Mouse (Mus musculus): ENCODE data around the gene Rpl14.

Rpl14 gene

DNA sequence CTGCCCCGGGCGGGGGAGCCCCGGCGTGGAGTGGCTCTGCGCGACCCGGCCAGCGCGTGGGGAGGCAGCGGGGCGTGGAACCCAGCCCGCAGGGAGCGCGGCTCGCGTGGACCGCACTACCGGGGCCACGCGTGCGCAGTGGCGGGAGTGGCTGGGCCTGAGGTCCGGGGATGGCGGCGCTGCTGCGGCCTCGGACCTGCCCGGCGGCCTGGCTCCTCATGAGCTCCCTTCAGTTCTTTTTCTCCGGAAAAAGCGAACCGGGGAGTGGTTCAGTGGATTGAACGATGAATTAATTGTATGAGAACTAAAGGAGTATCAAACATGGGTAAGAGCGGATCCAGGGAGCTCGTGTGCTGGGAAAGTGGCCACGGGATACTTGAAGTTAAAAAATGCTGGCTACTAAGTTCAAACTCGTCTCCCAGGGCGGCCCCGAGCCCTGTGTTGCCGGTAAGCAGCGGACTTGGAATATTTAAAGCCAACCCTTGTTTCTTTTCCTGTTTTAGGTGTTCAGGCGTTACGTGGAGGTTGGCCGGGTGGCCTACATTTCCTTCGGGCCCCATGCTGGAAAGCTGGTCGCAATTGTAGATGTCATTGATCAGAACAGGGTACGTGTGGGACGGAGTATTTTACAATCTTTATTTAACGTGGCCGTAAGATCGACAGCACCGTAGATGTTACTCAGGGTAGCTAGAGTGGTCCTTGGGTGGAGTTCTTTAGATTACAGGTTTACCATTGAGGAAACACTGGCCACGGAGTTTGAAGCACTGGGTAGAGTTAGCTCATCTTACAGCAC is 545 bp downstream of the Rpl14 start:
- no peak for DNase-seq (ENCODE audit: low read depth, low spot score)

DNA sequence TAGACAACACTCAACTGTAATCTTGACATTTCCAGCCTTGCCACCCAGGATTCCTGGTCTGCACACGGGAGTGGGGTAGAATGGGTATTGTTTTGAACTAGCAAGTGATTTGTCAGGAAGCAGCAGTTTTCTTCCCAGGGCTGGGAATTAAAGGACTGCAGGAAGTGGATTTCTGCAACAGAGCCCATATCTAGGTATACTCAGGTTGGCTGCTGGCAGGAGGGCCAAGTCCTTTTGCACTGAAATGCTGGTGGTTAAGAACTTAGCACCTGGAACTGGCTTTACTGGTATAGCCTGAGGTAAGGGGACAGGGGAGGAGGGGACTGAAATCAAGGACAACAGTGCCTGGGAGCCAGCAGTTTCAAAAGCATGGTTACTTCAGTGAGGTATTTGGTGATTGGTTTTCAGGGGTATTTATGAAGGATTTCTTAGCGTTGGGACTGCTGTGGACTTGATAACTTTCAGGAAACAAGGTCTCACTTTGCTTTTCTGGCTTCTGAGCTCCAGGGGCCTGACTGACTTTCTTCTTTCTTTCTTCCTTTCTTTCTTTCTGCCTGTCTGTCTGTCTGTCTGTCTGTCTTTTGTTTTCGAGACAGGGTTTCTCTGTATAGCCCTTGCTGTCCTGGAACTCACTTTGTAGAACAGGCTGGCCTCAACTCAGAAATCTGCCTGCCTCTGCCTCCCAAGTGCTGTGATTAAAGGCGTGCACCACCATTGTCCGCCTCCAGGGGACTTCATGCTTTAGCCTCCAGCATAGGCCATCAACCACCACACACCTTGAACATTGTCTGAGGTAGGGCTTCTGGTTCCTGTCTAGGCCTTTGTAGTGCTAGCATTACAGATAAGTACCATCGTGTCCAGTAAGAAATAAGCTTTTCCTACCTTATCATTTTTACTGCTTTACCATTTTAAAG is 4.8 kb downstream of the Rpl14 start:
- DNase-seq (ENCODE audit: low read depth, low spot score) = peak; percentile 75

DNA sequence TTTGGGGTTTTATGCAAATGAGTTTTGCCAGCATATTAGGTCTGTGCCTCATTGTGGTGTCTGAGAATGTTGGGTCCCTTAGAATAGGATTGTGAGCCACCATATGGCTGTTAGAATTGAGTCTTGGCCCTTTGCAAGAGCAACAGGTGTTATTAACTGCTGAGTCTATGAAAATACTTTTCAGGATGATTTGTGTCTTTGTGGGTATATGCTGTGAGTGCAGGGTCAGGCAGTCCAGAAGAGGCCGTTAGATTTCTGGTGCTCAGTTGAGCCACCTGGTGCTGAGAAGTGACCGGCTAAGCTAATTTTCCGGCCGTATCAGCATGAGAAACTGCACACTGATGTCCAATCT is 5.4 kb downstream of the Rpl14 start:
- DNase-seq (ENCODE audit: low read depth, low spot score) = peak; percentile 26

DNA sequence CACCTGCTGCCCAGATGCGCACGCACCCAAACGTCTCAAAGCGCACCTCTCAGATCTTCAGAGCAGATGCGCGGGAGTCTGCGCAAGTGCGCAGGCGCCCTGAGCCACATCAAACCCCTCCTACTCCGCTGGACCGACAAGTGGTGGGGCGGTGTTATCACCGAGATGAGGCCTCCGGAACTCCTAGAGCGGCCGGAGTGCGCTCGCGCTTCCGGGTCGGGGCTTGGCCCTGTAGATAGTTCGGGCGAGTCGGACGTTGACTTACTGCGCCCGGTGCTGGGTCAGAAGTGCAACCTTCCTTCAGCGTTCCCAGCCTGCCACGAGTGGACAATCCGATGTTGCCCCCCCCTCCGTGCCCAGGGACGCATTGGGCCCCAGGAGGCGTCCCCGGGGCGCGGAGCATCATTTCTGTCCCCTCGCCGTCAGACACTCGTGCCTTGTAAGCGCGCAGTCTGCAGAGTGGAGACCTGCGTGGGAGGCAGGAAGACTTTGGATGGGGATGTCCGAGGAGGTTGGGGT is 5.9 kb downstream of the Rpl14 start:
- peak; percentile 97 for DNase-seq (ENCODE audit: low read depth, low spot score)

DNA sequence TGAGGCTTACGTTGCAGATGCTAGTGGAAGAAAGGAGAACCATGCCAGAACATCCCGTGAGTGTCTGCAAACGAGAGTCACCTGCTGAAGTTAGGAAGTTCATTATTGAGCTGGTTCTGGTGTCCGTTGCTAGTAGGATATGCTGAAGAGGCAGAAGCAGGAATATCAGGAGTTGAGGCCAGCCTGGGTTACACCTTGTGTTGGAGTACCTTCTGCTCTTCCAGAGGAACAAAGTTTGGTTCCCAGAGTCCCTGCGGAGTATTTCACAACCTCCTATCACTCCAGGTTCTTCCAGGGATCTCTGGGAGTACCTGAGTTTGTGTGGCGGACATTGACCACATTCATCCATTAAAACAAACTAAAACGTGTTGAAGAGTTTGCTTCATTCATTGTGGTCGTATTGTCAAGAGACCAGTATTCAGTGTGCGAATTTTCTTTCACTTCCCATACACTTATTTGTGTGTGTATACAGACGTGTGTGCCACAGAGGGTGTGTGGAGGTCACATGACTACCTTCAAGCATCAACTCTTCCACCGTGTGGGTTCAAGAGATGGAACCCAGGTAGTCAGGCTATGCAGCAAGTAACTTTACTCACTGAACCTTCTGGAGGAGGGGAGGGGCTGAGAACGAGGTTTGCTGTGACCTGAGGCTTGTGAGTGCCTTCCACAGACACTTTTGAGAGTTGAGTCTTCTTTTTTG is 6.6 kb downstream of the Rpl14 start:
- DNase-seq (ENCODE audit: low read depth, low spot score) = peak; percentile 28

DNA sequence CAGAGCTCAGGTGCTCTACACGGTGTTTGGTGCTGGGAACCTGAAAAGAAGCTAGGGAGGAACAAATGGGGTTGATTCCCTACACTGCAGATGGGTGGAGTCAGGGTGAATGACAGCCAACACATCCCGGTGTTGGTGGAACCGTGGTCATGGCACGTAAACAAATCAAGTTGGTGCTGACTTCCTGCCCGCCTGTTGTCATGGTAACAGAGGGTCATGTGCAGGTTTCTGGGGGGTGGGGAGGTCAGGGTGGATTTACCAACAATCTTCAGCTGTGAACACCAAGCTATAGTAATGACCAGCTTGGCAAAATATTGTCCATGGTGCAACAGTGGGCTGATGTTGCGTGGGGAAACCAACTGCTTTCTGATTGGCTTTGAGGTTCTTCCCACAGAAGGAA is 7.5 kb downstream of the Rpl14 start:
- DNase-seq (ENCODE audit: low read depth, low spot score) = peak; percentile 71

DNA sequence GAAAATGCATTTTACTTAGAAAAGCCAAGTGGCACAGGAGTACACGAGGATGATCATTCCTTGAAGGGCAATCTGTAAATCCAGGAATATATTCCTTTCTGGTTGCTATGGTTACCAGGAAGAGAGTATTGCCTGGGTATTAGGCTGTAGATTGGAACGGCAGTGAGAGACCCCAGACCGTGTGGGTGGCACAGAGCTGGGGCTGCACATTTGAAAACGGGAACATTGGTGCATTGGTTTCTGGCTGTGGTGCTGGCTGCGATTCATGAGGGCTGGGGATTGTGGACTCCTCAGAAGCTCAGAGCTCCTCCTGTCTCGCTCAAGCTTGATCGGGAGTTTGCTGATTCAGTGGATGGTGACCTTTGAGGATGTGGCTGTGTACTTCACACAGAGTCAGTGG is 8.6 kb downstream of the Rpl14 start:
- no peak for DNase-seq (ENCODE audit: low read depth, low spot score)

DNA sequence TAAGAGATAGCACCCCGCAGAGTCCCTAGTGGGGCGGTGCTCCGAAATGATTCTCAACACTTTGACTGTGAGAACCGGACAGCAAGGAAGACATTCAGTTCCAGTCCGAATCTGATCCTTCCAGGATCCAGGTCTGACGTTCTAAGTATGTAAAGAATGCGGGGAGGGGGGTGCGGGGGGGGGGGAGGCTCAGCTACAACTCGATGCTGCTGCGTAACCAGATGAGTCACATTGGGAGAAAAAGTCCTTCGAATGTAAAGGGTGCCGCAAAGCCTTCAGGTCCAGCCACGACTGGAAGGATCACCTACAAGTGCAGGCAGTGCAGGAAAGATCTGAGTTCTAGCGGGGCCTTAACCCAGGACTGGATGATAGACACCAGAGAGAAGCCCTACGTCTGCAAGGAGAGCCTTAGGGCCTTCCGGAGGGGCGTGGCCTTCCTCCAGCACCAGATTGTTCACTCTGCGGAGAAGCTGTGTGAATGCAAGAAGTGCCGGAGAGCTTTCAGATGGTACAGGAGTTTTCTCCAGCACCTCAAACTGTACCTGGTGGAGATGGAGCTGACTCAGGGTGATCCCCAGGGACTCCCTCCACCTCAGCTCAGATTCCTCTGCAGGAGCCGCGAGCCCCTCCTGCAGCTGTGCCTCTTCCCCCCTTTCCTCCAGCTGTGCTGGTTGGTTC is 10.8 kb downstream of the Rpl14 start:
- peak; percentile 83 for DNase-seq (ENCODE audit: low read depth, low spot score)

DNA sequence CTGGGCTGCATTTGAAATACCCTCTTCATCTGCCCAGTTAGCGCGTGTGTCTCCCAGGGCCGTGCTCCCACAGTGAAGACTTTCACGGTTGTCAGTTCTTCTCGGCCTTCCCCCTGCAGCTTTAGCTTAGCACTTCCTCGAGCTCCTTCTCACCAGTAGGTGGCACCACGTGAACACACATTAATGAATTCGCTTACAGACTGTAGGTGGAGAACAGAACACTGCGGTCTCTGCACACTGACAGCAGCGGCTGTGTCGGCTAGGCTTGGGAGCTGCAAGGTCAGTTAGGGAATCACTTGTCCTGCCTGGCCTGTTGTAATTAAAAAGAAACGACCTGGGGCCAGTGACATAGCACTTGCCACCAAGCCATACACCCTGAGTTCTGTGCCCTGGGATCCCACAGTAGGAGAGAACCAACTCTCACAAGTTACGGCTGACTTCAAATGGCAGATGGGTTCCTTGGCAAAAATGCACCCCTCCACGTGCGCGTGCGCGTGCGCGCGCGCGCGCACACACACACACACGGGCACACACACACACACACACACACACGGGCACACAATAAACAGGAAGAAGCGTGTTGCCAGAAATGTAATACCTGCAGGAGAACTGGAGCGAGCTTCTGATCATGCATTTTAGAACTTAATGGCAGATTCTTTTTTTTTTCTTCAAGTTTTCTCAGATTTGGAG is 11.5 kb downstream of the Rpl14 start:
- DNase-seq (ENCODE audit: low read depth, low spot score) = peak; percentile 96

DNA sequence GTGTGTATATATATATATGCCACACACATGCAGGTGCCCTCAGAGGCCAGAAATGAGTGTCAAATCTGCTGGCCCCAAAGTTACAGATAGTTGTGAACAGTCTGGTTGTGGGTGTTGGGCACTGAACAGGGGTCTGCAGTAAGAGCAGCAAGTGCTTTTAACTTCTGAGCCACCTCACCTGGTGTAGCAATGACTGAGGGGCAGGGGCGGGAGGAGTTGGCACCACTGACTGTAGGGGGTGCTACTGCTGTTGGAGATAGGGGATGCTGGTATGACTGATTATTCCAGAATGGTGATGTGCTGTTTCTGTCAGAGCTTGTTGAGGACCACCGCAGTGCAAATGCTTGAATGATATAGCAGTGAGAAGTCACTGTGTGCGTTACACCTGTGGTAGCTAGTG is 12.1 kb downstream of the Rpl14 start:
- peak; percentile 54 for DNase-seq (ENCODE audit: low read depth, low spot score)

DNA sequence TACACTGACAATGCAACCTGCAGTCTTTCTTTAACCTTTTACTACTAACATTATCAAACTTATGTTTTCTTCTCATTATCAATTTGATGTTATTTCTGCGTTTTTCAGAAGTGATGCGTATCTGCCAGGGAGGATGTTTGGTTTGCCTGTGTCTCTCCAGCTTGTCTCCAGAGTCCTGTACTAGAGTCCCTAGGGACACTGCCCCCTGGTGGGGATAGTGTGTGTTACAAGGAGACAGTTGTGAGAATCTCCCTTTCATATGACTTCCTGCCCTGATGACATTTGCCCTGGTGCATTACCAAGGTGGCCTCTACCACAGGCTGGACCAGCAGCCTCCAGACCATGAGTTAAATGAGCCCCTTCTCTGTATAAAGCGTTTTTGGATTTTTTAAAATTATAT is 15.3 kb downstream of the Rpl14 start:
- DNase-seq (ENCODE audit: low read depth, low spot score) = peak; percentile 91

DNA sequence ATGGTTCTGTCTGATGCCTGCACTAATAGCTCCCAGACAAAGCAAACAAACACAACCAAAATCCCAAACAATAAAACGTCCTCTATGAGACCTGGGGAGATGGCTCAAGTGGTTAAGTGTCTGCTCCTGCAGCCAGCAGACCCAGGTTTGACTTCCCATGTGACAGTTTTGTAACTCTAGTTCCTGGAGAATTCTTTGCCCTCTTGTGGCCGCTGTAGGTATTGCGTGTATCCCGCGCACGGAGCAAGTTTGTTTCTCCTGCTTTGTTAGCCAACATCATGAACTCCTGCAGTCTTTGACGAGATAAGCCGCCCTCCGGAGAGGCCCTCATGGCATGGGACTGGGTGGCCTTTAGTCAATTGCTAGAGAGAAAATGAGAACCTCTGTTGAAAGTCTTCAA is 20.2 kb downstream of the Rpl14 start:
- DNase-seq (ENCODE audit: low read depth, low spot score) = peak; percentile 82

DNA sequence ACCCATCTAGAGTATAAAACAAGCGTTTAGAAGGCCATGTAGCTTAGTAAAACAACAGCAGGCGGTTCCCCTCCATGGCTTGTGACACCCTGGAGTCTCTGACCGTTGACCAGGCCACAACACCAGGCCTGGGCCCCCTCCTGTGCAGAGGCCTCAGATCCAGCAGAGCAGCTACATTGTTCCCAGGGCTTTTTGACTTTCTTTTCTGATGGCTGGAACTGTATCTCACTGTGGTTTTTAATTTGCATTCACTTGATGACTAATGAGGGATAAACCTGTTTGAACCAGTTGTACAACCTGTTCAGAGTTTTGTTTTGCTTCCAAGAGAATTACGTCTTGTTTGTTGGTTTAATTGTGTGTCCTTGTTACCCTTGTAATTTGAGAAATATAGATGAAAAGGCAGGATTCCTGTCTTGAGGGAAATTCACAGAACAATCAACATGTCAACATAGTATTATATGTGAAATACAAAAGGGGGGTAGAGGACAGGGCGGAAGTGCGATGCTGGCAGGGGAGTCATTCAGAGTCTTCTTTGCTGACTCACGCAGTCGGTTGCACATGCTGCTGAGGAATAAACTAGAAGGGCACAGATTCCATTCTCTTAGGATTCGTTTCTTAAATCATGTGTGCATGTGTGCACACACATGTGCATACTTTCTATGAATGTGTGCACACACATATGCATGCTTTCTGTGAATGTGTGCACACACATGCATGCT is 22.3 kb downstream of the Rpl14 start:
- DNase-seq (ENCODE audit: low read depth, low spot score) = no peak

DNA sequence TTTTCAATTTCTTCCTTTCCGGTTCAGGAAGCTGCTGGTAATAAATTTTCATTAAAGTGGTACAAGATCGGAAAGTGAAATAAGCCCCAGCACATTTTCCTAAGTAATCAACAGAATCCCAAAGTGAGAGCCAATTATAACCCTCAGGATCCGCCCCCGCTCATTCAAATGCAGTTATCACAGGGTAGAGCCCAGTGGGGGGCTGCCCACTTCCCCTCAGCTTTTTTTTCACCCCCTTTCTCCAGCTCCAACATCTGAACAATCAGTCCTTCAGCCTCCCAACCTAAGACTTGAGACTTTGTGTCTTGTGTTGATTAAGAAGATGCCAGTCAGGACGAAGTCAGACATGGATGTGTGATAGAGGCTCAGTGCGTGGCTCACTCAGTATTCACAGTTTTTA is 23.6 kb downstream of the Rpl14 start:
- DNase-seq (ENCODE audit: low read depth, low spot score) = no peak

DNA sequence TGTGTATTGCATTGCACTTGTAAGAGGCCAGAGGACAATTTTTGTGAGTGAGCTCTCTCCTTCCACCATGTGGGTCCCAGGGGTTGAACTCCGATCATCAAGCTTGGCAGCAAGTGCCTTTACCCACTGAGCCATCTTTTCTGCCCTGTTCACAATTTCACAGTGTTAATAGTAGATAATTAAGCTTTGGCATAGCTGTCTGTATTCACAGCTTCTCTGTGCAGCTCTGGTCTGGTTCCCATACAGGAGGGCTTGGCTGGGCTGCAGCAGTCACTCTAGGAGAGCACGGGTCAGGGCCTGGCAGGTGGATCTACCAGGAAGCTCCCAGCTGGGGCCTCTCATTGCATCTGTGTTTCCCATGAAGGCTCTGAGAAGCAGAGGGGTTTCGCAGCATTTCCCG is 24.1 kb downstream of the Rpl14 start:
- DNase-seq (ENCODE audit: low read depth, low spot score) = no peak

DNA sequence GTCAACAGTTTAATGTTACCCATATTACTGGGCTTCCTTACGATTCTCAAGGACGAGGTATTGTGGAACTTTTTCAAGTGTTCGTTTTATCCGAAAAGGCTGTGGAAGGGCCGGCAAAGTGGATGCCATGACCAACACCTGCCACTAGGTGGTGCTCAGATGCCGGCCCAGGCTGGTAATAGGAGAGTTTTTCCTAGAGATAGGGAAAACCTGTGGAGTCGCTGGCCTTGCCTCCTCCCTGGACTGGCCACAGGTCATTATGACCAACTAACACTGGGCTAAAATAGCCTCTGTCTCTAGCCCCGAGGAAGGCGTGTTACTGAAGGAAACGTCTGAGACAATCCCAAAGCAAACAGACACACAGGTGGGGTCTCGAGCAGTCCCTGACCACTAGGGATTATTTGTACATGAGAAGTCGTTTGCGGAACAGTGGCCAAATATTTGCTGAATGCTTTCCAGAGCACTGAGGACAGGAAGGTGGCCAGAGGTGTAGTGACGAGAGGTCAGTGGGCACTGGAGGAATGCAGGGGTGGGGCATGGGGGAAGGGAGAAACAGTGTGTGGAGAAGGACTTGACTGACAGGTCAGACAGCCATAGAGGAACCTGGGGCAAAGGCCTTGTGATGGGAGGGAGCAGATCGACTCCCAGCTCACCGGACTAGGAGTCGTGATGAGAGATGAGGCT is 30.4 kb downstream of the Rpl14 start:
- peak; percentile 77 for DNase-seq (ENCODE audit: low read depth, low spot score)

DNA sequence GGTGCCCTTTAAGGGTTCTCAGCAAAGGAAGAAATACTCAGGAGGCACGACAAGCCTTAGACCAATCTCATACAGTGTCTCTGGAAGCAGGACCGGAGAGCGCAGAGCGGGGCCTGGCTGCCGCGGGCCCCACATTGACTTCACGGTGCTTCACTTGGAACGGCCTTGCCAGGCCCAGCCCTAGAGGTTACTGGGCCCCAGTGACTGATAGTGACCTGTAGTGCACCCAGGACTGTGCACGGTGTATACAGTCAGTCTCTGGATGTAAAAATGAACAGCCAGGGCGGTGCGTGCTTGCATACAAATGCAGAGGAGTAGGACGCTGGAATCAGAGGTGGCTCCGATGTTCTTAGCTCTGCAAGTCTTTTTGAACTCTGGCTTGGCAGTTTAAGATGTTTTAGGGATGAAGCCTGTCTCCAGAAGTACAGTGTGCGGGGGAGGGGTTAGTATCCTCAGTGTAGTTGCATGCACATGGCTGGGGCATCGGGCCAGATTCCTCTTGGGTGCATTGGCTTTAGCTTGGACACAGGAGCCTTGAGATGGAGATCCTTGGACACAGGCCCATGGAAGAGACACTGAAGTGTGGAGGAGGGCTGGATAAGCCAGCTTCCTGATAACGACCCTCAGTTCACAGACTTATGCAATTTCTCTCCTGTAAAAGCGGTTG is 31.1 kb downstream of the Rpl14 start:
- DNase-seq (ENCODE audit: low read depth, low spot score) = no peak

DNA sequence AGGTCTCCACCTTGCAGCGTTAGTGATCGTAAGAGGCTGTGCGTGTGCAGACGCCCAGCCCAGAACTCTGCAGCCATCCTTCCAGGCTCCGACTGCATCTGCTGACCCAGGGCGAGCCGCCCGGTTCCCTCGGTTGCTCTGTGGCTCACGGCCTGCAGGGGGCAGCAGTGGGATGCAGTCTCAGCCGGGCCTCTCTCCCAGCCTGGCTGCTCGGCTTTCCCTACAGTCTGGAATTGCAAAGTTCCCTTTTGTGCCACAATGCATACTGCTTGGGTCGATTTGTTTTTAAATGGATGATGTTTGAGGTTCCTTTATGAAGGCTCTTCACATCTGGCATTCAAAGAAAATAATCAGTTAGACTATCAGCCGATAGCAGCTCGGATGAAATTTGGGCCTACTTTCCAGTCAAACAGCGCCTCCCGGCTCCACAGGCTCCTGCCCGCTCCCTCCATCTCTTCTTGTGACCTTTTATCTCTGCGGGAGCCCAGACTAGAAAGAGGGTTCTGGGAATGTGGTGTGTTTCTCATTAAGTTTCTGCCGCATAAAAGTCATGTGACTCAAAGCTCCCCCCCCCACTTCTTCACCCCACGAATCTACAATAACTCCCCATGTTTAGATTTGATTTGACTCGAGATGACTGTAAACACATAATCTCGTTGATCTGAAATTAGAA is 31.7 kb downstream of the Rpl14 start:
- peak; percentile 80 for DNase-seq (ENCODE audit: low read depth, low spot score)

DNA sequence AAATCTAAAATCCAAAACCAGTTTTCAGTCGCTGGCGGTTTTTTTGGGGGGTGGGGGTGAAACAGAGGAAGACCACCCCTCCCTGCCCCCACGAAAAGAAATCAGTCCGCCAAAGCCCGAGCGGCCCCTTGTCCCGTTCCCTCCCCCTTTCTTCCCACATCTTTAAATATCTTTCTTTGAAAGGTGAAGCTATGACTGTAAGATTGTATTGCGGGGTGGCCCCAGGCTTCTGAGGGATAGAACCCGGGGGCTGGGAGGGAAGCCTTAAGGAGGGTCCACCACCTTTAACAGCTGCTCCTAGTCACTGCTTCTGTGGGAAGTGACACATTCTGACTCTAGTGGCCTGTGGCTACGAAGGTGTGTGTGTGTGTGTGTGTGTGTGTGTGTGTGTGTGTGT is 32.3 kb downstream of the Rpl14 start:
- DNase-seq (ENCODE audit: low read depth, low spot score) = no peak

Measured in CD4-positive, CD25-positive, alpha-beta regulatory T cell, adult 2 months (primary cell).